Mouse (Mus musculus) adrenal gland, postnatal 0 days (tissue): ENCODE results near the gene Stk4. TPM values are rescaled to one million over a fixed set of nuclear protein-coding genes. Genes with fewer than 3 reads are reported as not detected.

ENCODE experiments used
- polyA plus RNA-seq: library from polyadenylated mRNA; unstranded; fragments of >200 nt; fragmentation: Nextera tagmentation; extraction: Ambion mirVana; gene quantifications from 2 replicates; pipeline ENCODE4 v1.2.1, GENCODE M21; 2015

Gene Stk4
- polyA plus RNA-seq = 10.2 and 10.4 TPM in 2 replicates

DNA sequence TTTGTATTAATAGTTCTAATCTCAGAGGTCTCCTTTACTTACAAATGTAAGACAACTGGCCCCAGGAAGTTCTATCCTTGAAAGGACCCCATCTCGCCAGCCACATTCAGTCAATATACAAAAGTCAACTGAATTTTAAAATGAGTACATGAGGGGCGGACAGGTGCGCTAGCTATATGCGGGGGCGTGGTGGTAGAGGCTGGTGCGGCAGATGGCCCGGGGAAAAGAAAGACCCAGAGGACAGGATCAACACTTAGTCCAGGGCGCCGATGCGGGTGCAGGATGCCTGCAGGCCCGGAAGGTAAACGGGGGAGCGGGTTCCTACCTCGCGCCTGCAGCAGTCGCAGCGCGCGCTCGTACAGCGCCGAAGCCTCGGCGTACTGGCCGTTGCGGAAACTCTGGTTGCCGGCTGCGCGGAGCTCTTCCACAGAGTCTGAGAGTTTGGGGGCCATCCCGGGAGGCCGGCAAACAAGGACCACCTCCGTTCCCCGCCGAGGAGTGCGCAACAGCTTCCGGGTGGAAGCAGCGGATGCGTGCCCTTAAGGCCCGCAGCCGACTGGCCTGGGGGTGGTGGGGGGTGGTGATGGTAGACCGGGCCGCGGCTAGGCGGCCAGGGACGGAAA lies at the start of gene Stk4:
TSS of gene Stk4 (plus strand) at position 181 of the 623 bp plus-strand sequence.

DNA sequence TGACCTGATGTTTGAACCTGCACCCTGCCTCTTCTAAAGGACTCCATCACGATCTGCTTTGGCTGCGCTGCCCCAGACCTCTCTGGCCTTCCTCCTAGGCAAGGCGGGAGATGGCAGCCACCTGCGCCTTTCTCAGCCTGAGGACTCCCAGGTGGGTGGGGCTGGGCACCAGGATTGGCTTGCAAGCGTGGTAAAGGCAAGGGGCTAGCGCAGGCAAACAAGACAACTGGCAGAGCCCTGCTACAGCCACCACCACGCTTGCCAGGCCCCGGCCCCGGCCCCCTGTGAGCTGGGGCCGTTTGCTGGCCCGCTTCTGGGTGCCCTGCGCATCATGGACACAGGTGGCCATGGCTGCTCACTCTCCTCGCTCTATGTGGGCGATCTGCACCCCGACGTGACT lies 45.0 kb upstream of the Stk4 start, which contains the start of gene Pabpc1l:
TSS of gene Pabpc1l (plus strand) at position 301 of the 400 bp plus-strand sequence.

DNA sequence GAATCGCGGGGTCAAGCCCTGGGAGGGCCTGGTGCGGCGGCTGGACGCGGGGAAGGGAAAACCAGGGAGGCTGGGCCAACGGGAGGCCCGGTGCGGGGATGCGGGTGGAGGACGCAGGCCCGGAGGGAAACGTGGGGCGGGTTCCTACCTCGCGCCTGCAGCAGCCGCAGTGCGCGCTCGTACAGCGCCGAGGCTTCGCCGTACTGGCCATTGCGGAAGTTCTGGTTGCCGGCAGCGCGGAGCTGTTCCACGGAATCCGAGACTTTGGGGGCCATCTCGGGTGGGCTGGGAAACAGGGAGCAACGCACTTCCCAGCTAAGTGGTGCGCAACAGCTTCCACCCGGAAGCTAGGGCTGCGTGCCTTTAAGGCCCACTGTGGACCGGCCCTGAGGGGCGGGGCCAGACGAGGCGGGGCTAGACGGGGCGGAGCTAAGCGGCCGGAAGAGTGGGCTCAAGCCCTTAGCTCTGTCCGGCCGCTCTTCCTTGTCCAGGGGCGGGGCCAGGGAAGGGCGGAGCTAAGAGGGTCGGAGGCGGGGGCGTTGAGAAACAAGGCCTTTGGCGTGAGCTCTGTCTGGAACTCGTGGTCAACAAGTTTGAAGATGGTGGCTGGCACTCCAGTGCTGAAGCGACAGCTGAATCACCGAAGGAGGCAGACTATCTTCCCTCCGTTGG lies 779 bp downstream of the Stk4 start, which contains the start of gene Tomm34:
TSS of gene Tomm34 (minus strand) at position 405 of the 672 bp plus-strand sequence.

DNA sequence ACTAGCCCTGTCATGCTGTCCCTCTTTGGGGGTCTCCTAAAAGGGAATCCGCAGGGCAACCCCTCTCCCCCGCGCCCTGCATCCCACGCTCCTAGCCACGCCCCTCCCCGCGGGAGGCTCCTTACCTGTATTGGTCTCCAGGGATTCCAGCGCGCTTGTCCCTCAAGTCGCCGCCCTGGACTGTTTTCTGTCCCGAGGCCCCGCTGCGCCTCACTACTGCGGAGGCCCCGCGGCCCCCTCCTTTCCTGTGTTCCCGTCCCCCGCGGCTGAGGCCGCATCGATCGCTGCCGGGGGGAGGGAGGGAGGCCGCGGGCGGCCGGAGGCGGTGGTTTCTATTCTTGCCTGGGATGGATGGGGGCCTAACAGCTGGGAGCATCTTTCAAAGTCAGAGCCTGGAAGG lies 100.8 kb downstream of the Stk4 start, which contains the start of gene Kcns1:
TSS of gene Kcns1 (minus strand) at position 212 of the 400 bp plus-strand sequence.

DNA sequence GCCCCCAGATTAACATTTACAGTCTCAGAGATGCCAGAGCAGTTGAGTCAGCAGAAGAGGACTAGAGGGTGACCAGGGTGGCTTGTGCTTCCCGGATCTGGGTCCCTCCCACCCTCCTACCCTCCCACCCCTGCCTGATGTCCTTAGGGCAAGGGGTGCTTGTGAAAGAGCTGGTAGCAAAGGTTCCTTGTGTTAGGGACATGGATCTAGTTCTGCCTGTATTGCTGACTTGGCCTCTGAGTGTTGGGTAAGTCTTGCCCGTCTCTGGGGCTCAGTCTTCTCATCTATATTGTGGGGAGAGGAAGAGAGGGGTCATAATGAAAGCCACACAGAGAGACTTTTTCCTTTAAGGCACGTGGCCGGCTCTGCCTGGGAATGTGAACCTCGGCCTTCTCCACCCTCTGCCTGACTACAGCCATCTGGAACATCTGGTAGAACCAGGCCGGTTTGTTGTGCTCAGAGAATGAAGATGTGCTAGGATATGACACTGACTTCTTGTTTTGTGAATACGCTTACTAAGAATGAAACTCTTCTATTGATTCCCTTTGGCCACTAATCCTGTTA lies 112.7 kb downstream of the Stk4 start, which contains the start of gene Wfdc5:
TSS of gene Wfdc5 (minus strand) at position 51 of the 564 bp plus-strand sequence.

DNA sequence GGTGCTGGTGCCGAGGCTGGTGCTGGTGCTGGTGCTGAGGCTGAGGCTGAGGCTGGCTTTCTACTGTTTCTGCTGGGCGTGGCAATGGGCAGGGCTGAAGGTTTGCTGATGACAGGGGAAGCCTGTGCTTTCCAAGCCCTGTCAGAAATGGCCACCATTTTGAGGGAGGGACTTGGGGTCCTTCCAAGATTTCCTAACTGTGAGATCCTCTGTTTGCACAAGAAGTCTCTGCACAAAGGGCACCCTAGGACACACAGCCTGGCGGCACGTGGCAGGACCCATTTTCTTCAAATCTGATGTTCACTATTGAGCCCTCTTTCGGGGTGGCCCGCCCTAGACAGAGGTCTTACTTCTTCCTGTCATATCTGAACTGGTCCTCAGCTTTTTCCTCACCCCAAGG lies 120.5 kb downstream of the Stk4 start, which contains the start of gene Wfdc12:
TSS of gene Wfdc12 (minus strand) at position 33 of the 400 bp plus-strand sequence.

DNA sequence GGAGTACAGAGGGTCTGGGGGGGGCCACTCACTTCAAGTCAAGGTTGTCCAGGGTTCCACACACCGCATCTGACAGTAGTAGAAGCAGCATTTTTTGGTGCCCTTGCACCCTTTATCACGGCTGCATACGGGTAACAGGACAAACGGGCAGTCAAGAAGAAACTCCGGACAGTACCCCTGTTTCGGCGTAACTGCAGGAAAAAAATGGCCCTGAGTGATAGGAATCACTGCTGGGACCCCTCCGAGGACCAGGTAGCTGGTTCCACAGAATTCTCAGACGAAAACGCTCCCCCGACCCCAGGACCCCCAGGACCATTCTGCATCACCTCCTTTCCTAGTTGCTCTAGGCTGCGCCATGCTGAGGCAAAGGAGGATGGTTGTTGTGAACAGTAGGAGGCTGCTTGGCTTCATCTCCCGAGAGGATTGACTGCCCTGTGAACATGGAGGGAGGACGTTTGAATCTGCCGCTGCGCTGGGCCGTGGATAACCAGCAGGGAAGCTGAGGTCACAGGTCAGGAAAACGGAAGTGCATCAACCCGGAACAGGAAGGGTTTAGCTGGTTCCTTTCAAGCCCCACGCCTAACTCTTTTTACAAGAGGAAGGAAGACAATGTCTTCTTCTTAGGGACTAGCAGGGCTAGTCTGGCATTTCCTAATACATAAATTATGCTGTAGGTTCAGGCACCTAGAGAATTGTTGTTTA lies 129.7 kb downstream of the Stk4 start, which contains the start of gene Wfdc15a:
TSS of gene Wfdc15a (minus strand) at position 505 of the 702 bp plus-strand sequence.

Other genes starting within 250 kb of the Stk4 start
- 0.14 TPM in 1 of 2 replicates, not detected in the other for gene Ccn5, start 249.5 kb upstream of the Stk4 start, polyA plus RNA-seq
- gene Kcnk15, start 216.7 kb upstream of the Stk4 start, polyA plus RNA-seq = not detected in 2 replicates
- 11.7 and 28.4 TPM in 2 replicates for gene Rims4, start 151.6 kb upstream of the Stk4 start, polyA plus RNA-seq
- 229 and 252 TPM in 2 replicates for gene Ywhab, start 75.4 kb upstream of the Stk4 start, polyA plus RNA-seq
- 3.4 and 4.4 TPM in 2 replicates for gene Pabpc1l, start 44.9 kb upstream of the Stk4 start, polyA plus RNA-seq
- gene Tomm34, start 847 bp downstream of the Stk4 start, polyA plus RNA-seq = 31.1 and 47.5 TPM in 2 replicates
- gene Kcns1, start 100.8 kb downstream of the Stk4 start, polyA plus RNA-seq = 0.23 TPM in 1 of 2 replicates, not detected in the other
- 0.09 TPM in 1 of 2 replicates, not detected in the other for gene Wfdc5, start 112.4 kb downstream of the Stk4 start, polyA plus RNA-seq
- gene Wfdc12, start 120.3 kb downstream of the Stk4 start, polyA plus RNA-seq = 0.33 and 1.1 TPM in 2 replicates
- gene Wfdc15a, start 129.8 kb downstream of the Stk4 start, polyA plus RNA-seq = 0.41 TPM in 1 of 2 replicates, not detected in the other
- 2.6 and 3.9 TPM in 2 replicates for gene Wfdc15b, start 151.3 kb downstream of the Stk4 start, polyA plus RNA-seq
- not detected in 2 replicates for gene Svs2, start 168.1 kb downstream of the Stk4 start, polyA plus RNA-seq
- not detected in 2 replicates for gene Svs3b, start 186.3 kb downstream of the Stk4 start, polyA plus RNA-seq
- not detected in 2 replicates for gene Svs4, start 208.1 kb downstream of the Stk4 start, polyA plus RNA-seq
- gene Svs3a, start 218.9 kb downstream of the Stk4 start, polyA plus RNA-seq = not detected in 2 replicates
- gene Svs6, start 246.4 kb downstream of the Stk4 start, polyA plus RNA-seq = not detected in 2 replicates